Mouse (Mus musculus) testis, adult 2 months (tissue): Measurements from ENCODE around the gene B3gnt3. TPM values are rescaled to one million over a fixed set of nuclear protein-coding genes. Genes with fewer than 3 reads are reported as not detected.
A peak's percentile ranks its signal among the peaks of the same experiment; 100 is the strongest.
"Not testable (repeated sequence)": the region's sequence is repeated elsewhere in the genome, so short reads cannot be mapped to it uniquely, and the experiment has no call there.

Experiments used
- H3K27ac ChIP-seq: fragments of 200-500 bp; 2 replicates; pipeline ENCODE4 v1.5.1; 2012; ENCODE audit warnings: low read depth, low read length; ENCODE audit not compliant: control insufficient read depth, insufficient read depth
- H3K27me3 ChIP-seq: fragments of 200-500 bp; 2 replicates; pipeline ENCODE4 v1.6.1; 2012; ENCODE audit warnings: mild to moderate bottlenecking, low read length, moderate library complexity; ENCODE audit not compliant: control insufficient read depth, insufficient read depth
- H3K36me3 ChIP-seq: fragments of 200-500 bp; 2 replicates; pipeline ENCODE4 v1.6.1; 2012; ENCODE audit warnings: mild to moderate bottlenecking, low read length; ENCODE audit not compliant: control insufficient read depth, insufficient read depth
- H3K4me1 ChIP-seq: fragments of 200-500 bp; 2 replicates; pipeline ENCODE4 v1.6.1; 2012; ENCODE audit warnings: low read length; ENCODE audit not compliant: control insufficient read depth, insufficient read depth
- H3K4me3 ChIP-seq: fragments of 200-500 bp; 2 replicates; pipeline ENCODE4 v1.5.1; 2012; ENCODE audit warnings: low read depth, mild to moderate bottlenecking, low read length, moderate library complexity, mixed read lengths; ENCODE audit not compliant: control insufficient read depth
- CTCF ChIP-seq: fragments of 200-500 bp; IDR thresholded peaks from 2 replicates; pipeline ENCODE4 v1.5.1; 2012; ENCODE audit warnings: low read depth, mild to moderate bottlenecking, inconsistent platforms, low read length, moderate library complexity; ENCODE audit not compliant: control insufficient read depth, insufficient read depth, insufficient replicate concordance
- POLR2A ChIP-seq: fragments of 200-500 bp; IDR thresholded peaks from 2 replicates; pipeline ENCODE4 v1.6.1; 2012; ENCODE audit warnings: low read depth, mild to moderate bottlenecking, inconsistent platforms, low read length, moderate library complexity; ENCODE audit not compliant: control insufficient read depth
- polyA plus RNA-seq: library from polyadenylated mRNA; depleted of rRNA; stranded (reverse); fragments of >200 nt; gene quantifications from 2 replicates; pipeline ENCODE4 v1.2.3, GENCODE M21; 2012; rRNA removed

Gene B3gnt3
- 0.17 and 0.23 TPM in 2 replicates for polyA plus RNA-seq

DNA sequence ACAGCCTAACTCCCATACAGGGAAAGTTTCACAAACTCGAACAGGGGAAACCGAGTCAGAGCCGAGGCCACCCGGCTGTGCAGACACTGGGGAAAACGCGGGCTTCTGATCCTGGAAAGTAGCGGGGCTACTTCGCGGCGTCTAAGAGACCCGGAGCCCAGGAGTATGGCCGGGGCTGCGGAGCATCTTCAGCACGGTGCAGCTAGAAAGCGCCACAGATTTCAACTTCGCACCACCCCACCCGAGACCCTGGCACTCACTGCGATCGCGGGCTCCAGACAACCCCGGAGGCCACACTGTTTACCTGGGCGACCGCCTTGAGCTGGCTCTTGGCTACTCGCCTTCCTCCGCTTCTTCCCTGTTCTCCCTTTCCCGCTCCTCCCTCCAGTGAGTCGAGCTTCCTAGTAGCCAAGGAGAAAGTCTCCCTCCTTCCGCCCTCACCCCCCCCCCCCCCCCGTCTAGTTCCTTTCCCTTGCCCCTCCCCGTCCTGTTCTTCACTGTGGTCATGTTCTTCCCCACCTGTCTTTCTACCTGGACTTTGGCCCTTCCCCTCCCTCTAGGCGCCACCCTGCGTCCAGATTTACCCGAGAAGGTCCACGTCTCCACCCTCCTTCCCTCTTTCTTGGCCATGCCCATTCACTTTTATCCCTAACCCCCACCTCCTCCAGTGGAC lies at the start of gene B3gnt3:
Gene B3gnt3, minus strand, starts transcription at position 376 of the 673 bp plus-strand sequence.
- Histone ChIP-seq H3K27me3 (peaks cover 6% of the 10 kb centered on the region; the same call in 1 of the 2 replicates), H3K36me3 (no peaks in the 10 kb centered on the region), H3K27ac (no peak within 1 kb of the TSS; the same call in 1 of the 2 replicates), H3K4me1 (peaks cover 8% of the 10 kb centered on the region), H3K4me3 (peak within 1 kb of the TSS; percentile 35)
- TF ChIP-seq POLR2A (no peak), CTCF (no peak)

GRCm38 (mm10) chr8:71749321-71750075 lies 47.9 kb upstream of the B3gnt3 start:
- not testable (repeated sequence) for H3K27me3 ChIP-seq, H3K36me3 ChIP-seq, H3K4me1 ChIP-seq, H3K4me3 ChIP-seq, H3K27ac ChIP-seq
- TF ChIP-seq CTCF = peak; percentile 11; the same call in 1 of the 2 replicates

GRCm38 (mm10) chr8:71747082-71747481 lies 45.5 kb upstream of the B3gnt3 start:
- H3K27me3 ChIP-seq, H3K4me3 ChIP-seq, H3K4me1 ChIP-seq, H3K36me3 ChIP-seq, H3K27ac ChIP-seq: not testable (repeated sequence)

DNA sequence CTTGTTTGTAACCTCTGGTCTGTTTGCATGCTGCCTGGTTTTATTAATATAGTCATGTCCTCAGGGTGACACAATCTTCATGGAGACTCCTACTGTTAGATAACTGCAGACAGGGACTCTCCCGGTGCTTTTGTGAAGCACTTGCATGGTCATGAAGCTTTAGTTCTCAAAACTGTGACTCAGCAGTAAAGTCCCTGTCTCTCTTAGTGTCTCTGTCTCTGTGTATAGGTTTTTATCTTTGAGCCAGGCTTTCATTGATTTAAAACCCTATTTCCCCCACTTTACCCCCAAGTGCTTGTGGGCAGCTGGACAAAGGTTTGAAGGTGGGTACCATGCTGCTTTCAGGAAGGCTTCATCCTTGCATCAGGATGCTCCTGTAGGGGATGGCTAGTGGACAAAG lies 43.7 kb upstream of the B3gnt3 start:
- H3K36me3 ChIP-seq = no peaks in the 10 kb centered on the region
- no peaks in the 10 kb centered on the region for H3K27me3 ChIP-seq
- TF ChIP-seq POLR2A = no peak
- TF ChIP-seq CTCF = no peak
- H3K4me3 ChIP-seq = no peak overlapping the region
- peaks cover 6% of the 10 kb centered on the region for H3K4me1 ChIP-seq
- no peak overlapping the region for H3K27ac ChIP-seq

- Histone ChIP-seq H3K4me1 (peaks cover 6% of the 10 kb centered on the region), H3K27ac (no peak overlapping the region), H3K27me3 (no peaks in the 10 kb centered on the region), H3K4me3 (no peak overlapping the region), H3K36me3 (no peaks in the 10 kb centered on the region)
- no peak for TF ChIP-seq CTCF
- TF ChIP-seq POLR2A = no peak
Measured at GRCm38 (mm10) chr8:71742783-71743182, 41.2 kb upstream of the B3gnt3 start.

DNA sequence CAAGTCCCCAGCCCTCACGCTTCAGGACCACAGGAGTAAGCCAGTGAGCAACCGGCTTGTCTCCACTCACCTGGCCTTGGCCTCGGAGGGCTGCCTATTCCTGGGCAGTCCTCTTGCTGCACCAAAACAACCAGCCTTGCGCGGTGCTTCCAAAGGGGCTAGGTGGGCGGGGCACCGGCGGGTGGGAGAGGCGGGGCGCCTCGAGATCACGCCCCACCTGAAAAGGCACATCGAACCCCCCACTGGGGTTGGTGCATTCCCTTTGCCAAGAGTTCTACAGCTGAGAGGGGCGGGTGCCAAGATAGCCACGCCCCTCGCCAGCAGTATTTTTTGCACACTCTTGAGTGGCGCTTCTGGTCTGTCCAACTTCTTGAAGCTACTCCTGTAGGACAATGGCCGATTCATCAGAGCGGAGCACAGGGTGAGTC lies 40.1 kb upstream of the B3gnt3 start:
- H3K27me3 ChIP-seq = no peaks in the 10 kb centered on the region
- no peak overlapping the region for H3K27ac ChIP-seq
- H3K36me3 ChIP-seq = no peaks in the 10 kb centered on the region
- peaks cover 6% of the 10 kb centered on the region for H3K4me1 ChIP-seq
- TF ChIP-seq POLR2A (no peak), CTCF (no peak)
- H3K4me3 ChIP-seq = no peak overlapping the region; the same call in 1 of the 2 replicates

- TF ChIP-seq CTCF = no peak
- TF ChIP-seq POLR2A = no peak
- Histone ChIP-seq H3K4me1 (peaks cover 6% of the 10 kb centered on the region), H3K27me3 (no peaks in the 10 kb centered on the region), H3K27ac (no peak overlapping the region), H3K4me3 (no peak overlapping the region), H3K36me3 (no peaks in the 10 kb centered on the region)
Measured at GRCm38 (mm10) chr8:71741226-71741625, 39.6 kb upstream of the B3gnt3 start.

DNA sequence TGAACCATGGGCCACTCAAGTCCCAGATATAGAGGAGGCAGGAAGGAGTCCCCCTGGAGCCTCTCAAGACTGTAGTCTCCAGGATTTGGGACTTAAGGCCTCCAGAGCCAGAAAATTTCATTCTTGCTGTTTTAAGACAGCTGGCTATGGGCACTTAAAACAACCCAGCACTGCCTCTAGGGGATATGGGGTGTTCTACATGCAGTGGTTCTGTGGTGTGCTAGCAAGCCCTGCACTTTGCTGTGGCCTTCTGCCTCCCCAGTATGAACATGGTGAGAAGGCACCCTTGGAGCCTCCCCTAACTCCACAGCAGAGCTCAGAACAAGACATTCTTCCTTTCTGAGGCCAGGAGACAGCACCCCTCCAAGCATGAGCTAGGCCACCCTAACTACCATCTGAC lies 36.7 kb upstream of the B3gnt3 start:
- H3K27ac ChIP-seq, H3K36me3 ChIP-seq, H3K27me3 ChIP-seq, H3K4me1 ChIP-seq, H3K4me3 ChIP-seq: not testable (repeated sequence)
